Mouse (Mus musculus) midbrain, embryonic 13.5 days (tissue): ENCODE data around the gene Tex48. TPM values are rescaled to one million over a fixed set of nuclear protein-coding genes. Genes with fewer than 3 reads are reported as not detected.

Experiments
- ATAC-seq: fragments of 200-750 bp; cut with Nextera tagmentation; 2 replicates; pipeline ENCODE4 v1.8.0; 2017; ENCODE audit warnings: mild to moderate bottlenecking, moderate TSS enrichment, moderate library complexity
- H3K27ac ChIP-seq: fragments of 300-500 bp; sonication (generic); 2 replicates; pipeline ENCODE4 v1.5.1; 2015; ENCODE audit warnings: inconsistent platforms, mild to moderate bottlenecking, moderate library complexity
- H3K27me3 ChIP-seq: fragments of 300-500 bp; sonication (generic); 2 replicates; pipeline ENCODE4 v1.6.1; 2015; ENCODE audit warnings: mild to moderate bottlenecking, inconsistent platforms
- H3K36me3 ChIP-seq: fragments of 300-500 bp; sonication (generic); 2 replicates; pipeline ENCODE4 v1.6.1; 2015; ENCODE audit warnings: mild to moderate bottlenecking, inconsistent platforms
- H3K4me1 ChIP-seq: fragments of 300-500 bp; sonication (generic); replicated peaks from 2 replicates; pipeline ENCODE4 v1.6.1; 2015; ENCODE audit warnings: inconsistent platforms
- H3K4me2 ChIP-seq: fragments of 300-500 bp; sonication (generic); replicated peaks from 2 replicates; pipeline ENCODE4 v1.6.1; 2015; ENCODE audit warnings: moderate library complexity, mild to moderate bottlenecking, inconsistent platforms
- H3K4me3 ChIP-seq: fragments of 300-500 bp; sonication (generic); replicated peaks from 2 replicates; pipeline ENCODE4 v1.5.1; 2015; ENCODE audit warnings: mild to moderate bottlenecking, inconsistent platforms
- H3K9ac ChIP-seq: fragments of 300-500 bp; sonication (generic); replicated peaks from 2 replicates; pipeline ENCODE4 v1.6.1; 2015; ENCODE audit warnings: mild to moderate bottlenecking, inconsistent platforms
- H3K9me3 ChIP-seq: fragments of 300-500 bp; sonication (generic); 2 replicates; pipeline ENCODE4 v1.6.1; 2016; ENCODE audit warnings: mild to moderate bottlenecking, inconsistent platforms
- WGBS: fragments of 180-500 bp; shearing (Covaris S2); methylation state at CpG from one replicate; pipeline ENCODE4 v1.1.7; 2015; 5-methylcytosine and 5-hydroxymethylcytosine counted together
- polyA plus RNA-seq: library from polyadenylated mRNA; unstranded; fragments of >200 nt; fragmentation: Nextera tagmentation; extraction: Ambion mirVana; gene quantifications from 2 replicates; pipeline ENCODE4 v1.2.1, GENCODE M21; 2015

Tex48 gene
- polyA plus RNA-seq, 1 experiment from 2014 or later = not detected

GRCm38 (mm10) chr4:63627111-63627510 lies 4.9 kb upstream of the Tex48 start:
- H3K4me3 ChIP-seq = no peak overlapping the region
- WGBS = 88% methylated on average over 8 of the region's 8 CpGs
- H3K27ac ChIP-seq = no peak overlapping the region
- H3K9ac ChIP-seq = no peak overlapping the region
- no peaks in the 10 kb centered on the region for H3K4me1 ChIP-seq
- ATAC-seq = no peak
- no peaks in the 10 kb centered on the region for H3K9me3 ChIP-seq
- H3K27me3 ChIP-seq = no peaks in the 10 kb centered on the region
- H3K4me2 ChIP-seq = no peak overlapping the region
- H3K36me3 ChIP-seq = no peaks in the 10 kb centered on the region

DNA sequence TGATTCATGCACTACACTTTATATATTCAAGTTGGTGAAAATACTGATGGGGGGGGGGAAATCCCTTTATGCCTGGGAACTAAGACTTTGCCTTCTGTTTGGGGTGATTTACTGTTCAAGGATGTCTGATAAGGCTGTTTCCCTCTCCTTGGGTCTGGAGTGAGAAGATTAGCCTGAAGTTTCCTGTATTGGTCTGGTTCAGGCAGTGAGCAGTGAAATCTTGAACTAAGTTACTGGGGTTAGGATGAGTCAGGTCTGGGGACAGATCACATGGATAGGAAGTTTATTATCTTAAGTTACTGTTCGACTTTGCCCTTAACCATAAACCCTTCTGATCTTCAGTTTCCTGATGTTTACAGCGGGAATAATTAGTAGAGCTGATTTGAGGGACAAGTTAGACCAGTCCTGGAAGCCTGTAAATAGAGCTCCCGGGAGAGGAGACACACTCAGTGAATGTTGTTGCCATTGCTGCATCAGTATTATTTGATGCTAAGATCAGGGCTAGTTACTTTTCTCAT lies 3.4 kb upstream of the Tex48 start:
- no peaks in the 10 kb centered on the region for H3K9me3 ChIP-seq
- no peak overlapping the region for H3K4me2 ChIP-seq
- no peak overlapping the region for H3K27ac ChIP-seq
- no peaks in the 10 kb centered on the region for H3K36me3 ChIP-seq
- H3K9ac ChIP-seq = no peak overlapping the region
- H3K27me3 ChIP-seq = no peaks in the 10 kb centered on the region
- H3K4me3 ChIP-seq = no peak overlapping the region
- no peak for ATAC-seq
- 73% methylated on average over 3 of the region's 3 CpGs for WGBS
- no peaks in the 10 kb centered on the region for H3K4me1 ChIP-seq

- Histone ChIP-seq H3K4me1 (no peaks in the 10 kb centered on the region), H3K36me3 (no peaks in the 10 kb centered on the region), H3K27ac (no peak overlapping the region), H3K27me3 (no peaks in the 10 kb centered on the region), H3K4me3 (no peak overlapping the region), H3K9ac (no peak overlapping the region), H3K4me2 (no peak overlapping the region), H3K9me3 (no peaks in the 10 kb centered on the region)
- no peak for ATAC-seq
- 89% methylated on average over 2 of the region's 2 CpGs for WGBS
Measured at GRCm38 (mm10) chr4:63621861-63622260, 367 bp downstream of the Tex48 start.

DNA sequence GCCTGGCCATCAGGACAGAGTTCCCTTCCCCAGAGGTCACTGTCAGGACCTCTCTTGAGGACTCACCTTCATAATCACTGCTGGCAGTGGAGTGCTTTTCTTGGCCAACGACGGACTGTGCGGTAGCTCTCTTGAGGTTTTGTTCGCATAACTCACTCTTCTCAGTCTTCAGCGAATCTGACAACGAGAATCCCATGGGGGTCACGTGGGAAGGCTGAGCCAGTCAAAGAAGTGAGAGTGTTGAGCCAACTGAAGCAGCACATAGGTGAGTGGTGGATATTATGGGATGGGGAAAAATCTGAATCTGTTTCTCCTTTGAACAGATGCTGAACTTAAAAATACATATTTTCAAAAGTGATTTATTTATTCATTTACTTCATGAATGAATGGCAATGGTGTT lies 13.8 kb downstream of the Tex48 start:
- 79% methylated on average over 7 of the region's 7 CpGs for WGBS
- Histone ChIP-seq H3K36me3 (no peaks in the 10 kb centered on the region), H3K27me3 (no peaks in the 10 kb centered on the region), H3K4me3 (no peak overlapping the region), H3K4me2 (no peak overlapping the region), H3K27ac (no peak overlapping the region), H3K9me3 (no peaks in the 10 kb centered on the region), H3K4me1 (no peaks in the 10 kb centered on the region), H3K9ac (no peak overlapping the region)
- ATAC-seq = no peak

DNA sequence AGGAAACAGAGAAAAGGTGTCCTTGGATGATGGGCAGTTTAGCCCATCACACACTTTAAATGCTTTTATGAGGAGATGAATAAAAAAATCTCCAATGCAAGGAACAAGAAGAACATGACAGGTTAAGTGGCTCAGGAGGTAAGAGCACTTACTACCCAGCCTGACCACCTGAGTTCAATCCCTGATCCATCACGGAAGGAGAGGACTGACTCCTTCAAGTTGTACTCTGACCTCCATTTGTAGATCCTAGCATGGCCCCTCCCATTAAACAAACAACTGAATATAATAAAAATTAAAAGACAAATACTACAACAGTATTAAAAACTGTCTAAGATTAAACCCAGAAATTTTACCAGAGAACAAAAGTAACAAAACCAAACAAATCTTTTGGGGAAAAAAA lies 16.3 kb downstream of the Tex48 start:
- H3K4me2 ChIP-seq = no peak overlapping the region
- no peak overlapping the region for H3K9ac ChIP-seq
- H3K27ac ChIP-seq = no peak overlapping the region
- H3K4me1 ChIP-seq = no peaks in the 10 kb centered on the region
- H3K9me3 ChIP-seq = no peaks in the 10 kb centered on the region
- H3K36me3 ChIP-seq = no peaks in the 10 kb centered on the region
- H3K4me3 ChIP-seq = no peak overlapping the region
- no peak for ATAC-seq
- WGBS = 88% methylated on average over 1 of the region's 1 CpGs
- H3K27me3 ChIP-seq = no peaks in the 10 kb centered on the region

DNA sequence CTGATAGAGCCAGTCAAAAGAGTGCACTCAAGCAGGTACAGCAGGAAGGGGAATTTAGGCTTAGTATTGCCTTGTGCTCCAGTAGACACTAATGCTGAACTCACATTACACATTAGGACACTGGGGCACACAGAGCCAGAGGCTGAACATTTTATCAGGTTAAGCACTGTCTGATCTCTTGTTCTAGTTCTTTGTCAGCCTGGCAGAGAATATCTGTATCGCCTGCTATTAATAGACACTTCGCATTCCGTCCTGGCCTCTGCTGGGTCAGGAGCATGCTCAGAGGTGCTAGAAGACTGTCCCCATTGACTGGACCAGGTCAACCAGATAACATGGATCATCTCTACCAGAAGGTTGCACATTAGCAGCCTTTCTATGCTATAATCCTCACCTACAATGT lies 16.7 kb downstream of the Tex48 start:
- Histone ChIP-seq H3K4me2 (no peak overlapping the region), H3K9ac (no peak overlapping the region), H3K4me3 (no peak overlapping the region), H3K36me3 (no peaks in the 10 kb centered on the region), H3K9me3 (no peaks in the 10 kb centered on the region), H3K4me1 (no peaks in the 10 kb centered on the region), H3K27me3 (no peaks in the 10 kb centered on the region), H3K27ac (no peak overlapping the region)
- WGBS = 89% methylated on average over 3 of the region's 3 CpGs
- no peak for ATAC-seq

DNA sequence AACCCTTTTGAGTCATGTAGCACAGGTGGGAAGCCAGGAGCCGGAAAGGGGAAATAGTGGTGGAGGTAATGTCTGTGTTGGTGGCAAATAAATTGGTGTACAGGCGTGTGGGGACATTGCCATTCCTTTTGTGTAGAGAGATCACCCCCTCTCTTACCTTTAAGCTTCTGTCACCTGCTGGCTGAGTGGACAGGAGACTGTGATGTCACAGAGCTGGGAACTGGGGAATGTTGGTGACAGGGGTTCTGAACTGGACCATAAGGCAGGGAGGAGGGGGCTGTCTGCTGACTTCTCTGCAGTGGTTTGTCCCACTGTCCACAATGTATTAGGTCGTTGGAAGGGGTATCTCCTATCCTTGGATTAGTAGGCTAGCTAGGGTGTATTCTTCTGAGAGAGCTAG lies 17.3 kb downstream of the Tex48 start, which contains the start of gene Gm11213:
Gene Gm11213 (minus strand): TSS at position 317 of the 400 bp plus-strand sequence.
- no peak within 1 kb of the TSS for H3K4me2 ChIP-seq

GRCm38 (mm10) chr4:63601263-63601662 lies 21.0 kb downstream of the Tex48 start:
- H3K27ac ChIP-seq = no peak overlapping the region
- no peak overlapping the region for H3K4me2 ChIP-seq
- no peak overlapping the region for H3K9ac ChIP-seq
- no peaks in the 10 kb centered on the region for H3K9me3 ChIP-seq
- H3K4me1 ChIP-seq = no peaks in the 10 kb centered on the region
- ATAC-seq = no peak
- no peaks in the 10 kb centered on the region for H3K36me3 ChIP-seq
- no peaks in the 10 kb centered on the region for H3K27me3 ChIP-seq
- H3K4me3 ChIP-seq = no peak overlapping the region

More for the DNA sequence above, 17.3 kb downstream of the Tex48 start, which contains the start of gene Gm11213:
- H3K27me3 ChIP-seq = no peaks in the 10 kb centered on the region
- ATAC-seq = no peak
- H3K9me3 ChIP-seq = no peaks in the 10 kb centered on the region
- H3K36me3 ChIP-seq = no peaks in the 10 kb centered on the region
- no peak within 1 kb of the TSS for H3K4me3 ChIP-seq
- H3K9ac ChIP-seq = no peak within 1 kb of the TSS
- WGBS = 63% methylated on average over 3 of the region's 3 CpGs
- H3K4me1 ChIP-seq = no peaks in the 10 kb centered on the region
- H3K27ac ChIP-seq = no peak within 1 kb of the TSS

GRCm38 (mm10) chr4:63600786-63601185 lies 21.4 kb downstream of the Tex48 start:
- WGBS = 89% methylated on average over 6 of the region's 6 CpGs
- H3K27ac ChIP-seq = no peak overlapping the region
- ATAC-seq = no peak

DNA sequence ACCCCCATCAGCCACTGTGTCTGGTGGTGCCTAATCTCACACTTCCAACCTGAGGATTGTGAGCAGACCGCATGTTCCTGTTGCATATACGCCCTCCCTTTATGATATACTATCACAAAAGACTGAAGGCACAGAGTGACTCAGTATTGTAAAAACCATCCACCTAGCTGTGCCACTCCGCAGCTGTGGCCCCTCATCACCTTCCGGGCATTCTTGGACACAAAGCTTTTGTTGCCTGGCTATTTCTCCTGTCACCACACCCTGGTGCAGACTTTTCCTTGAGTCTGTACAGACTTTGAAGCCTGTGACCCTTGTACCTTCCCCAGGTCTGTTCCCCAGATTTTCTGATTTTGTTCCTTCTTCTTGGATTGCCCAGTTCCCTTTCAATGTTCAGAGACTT lies 26.2 kb downstream of the Tex48 start:
- Histone ChIP-seq H3K27me3 (no peaks in the 10 kb centered on the region), H3K9ac (no peak overlapping the region), H3K27ac (no peak overlapping the region), H3K4me2 (no peak overlapping the region), H3K36me3 (no peaks in the 10 kb centered on the region), H3K9me3 (no peaks in the 10 kb centered on the region), H3K4me3 (no peak overlapping the region), H3K4me1 (0 out of 2 replicates have a peak, but pooled peaks cover 4% of the 10 kb centered on the region)
- 97% methylated on average over 4 of the region's 4 CpGs for WGBS
- ATAC-seq = no peak

More at GRCm38 (mm10) chr4:63600786-63601185, 21.4 kb downstream of the Tex48 start:
- Histone ChIP-seq H3K4me2 (no peak overlapping the region), H3K27me3 (no peaks in the 10 kb centered on the region), H3K9ac (no peak overlapping the region), H3K9me3 (no peaks in the 10 kb centered on the region), H3K36me3 (no peaks in the 10 kb centered on the region), H3K4me3 (no peak overlapping the region), H3K4me1 (no peaks in the 10 kb centered on the region)

DNA sequence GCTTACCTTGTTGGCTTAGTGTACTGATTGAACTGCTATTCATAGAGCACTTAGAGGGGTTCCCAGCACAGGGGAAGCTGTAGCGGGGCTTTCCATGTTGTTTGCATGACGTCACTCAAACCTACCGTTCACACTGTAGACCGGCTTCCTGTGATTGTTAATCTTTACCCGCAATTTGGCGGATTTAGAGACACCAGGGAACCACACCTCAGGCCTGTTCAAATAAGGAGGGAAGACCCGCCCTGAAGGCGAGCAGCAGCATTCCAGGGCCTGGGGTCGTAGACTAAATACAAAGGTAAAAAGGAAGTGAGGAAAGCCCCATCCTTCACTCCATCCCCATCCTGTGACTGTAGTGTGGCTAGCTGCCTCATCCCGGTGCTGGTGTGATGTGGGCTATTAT lies 27.0 kb downstream of the Tex48 start:
- Histone ChIP-seq H3K4me3 (no peak overlapping the region), H3K36me3 (no peaks in the 10 kb centered on the region), H3K9ac (no peak overlapping the region), H3K4me1 (0 out of 2 replicates have a peak, but pooled peaks cover 4% of the 10 kb centered on the region), H3K27ac (no peak overlapping the region), H3K4me2 (no peak overlapping the region), H3K9me3 (no peaks in the 10 kb centered on the region), H3K27me3 (no peaks in the 10 kb centered on the region)
- no peak for ATAC-seq
- 84% methylated on average over 10 of the region's 10 CpGs for WGBS

DNA sequence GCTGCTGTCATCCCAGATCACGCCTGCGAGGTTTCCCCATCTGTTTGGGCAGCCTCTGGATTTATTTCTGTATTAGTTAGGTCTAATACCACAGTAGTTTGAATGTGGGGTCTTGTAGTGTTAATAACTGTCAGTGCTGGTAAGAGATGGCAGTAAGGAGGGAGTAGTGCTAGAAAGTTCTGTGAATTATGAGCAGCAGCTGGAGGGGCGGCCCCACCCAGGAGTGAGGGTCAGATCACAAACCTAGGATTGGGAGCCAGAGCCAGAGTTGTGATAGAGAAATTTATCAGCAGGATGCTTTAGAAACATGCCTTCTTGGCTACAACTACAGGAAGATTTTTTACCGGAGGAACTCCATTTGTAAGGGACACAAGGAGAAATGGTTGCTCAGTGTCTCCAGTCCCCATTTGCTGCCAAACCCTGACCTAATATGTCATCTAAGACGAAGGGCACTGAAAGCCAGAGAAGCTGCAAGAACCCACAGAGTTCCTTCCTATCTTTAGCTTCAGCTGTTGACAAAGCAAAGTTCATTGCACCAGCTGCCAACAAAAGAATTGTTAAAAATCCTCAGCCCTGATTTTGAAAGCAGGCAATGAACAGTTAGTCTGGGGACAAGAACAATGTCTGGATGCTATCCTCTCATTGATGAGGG lies 27.6 kb downstream of the Tex48 start:
- Histone ChIP-seq H3K4me3 (no peak overlapping the region), H3K9ac (no peak overlapping the region), H3K9me3 (no peaks in the 10 kb centered on the region), H3K4me1 (0 out of 2 replicates have a peak, but pooled peaks cover 4% of the 10 kb centered on the region), H3K27ac (no peak overlapping the region), H3K36me3 (no peaks in the 10 kb centered on the region), H3K27me3 (no peaks in the 10 kb centered on the region), H3K4me2 (no peak overlapping the region)
- 81% methylated on average over 5 of the region's 5 CpGs for WGBS
- no peak for ATAC-seq

DNA sequence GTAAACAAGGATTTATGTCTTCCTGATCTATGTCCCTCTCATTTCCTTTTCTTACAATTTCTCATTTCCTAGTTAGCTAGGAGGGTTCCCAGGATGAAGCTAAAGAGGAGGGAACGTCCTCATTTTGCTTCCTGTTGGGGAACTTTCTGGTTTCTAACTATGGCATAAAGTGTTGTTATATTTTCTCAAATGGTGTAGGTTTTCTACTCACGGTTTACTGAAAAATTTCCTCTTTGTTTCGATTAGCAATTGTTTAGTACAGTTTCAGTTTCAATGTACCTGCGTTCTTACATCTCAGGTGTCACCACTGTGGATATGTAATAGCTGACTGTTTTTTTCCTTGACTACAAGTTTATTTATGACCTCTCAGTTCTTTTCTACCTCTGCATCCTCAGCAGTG lies 31.7 kb downstream of the Tex48 start:
- H3K9ac ChIP-seq = no peak overlapping the region
- H3K4me3 ChIP-seq = no peak overlapping the region
- no peaks in the 10 kb centered on the region for H3K36me3 ChIP-seq
- no peaks in the 10 kb centered on the region for H3K9me3 ChIP-seq
- no peaks in the 10 kb centered on the region for H3K27me3 ChIP-seq
- H3K4me1 ChIP-seq = 0 out of 2 replicates have a peak, but pooled peaks cover 4% of the 10 kb centered on the region
- H3K4me2 ChIP-seq = no peak overlapping the region
- no peak for ATAC-seq
- no peak overlapping the region for H3K27ac ChIP-seq
- 83% methylated on average over 4 of the region's 4 CpGs for WGBS
